Mouse (Mus musculus) large intestine, adult 2 months (tissue): ENCODE results near the gene Gm44502. TPM values are rescaled to one million over a fixed set of nuclear protein-coding genes. Genes with fewer than 3 reads are reported as not detected.

Source experiments
- DNase-seq: peaks from one replicate; pipeline ENCODE4 v3.0.0-alpha.2; 2012; ENCODE audit warnings: low read depth, low spot score
- WGBS: fragments of 180-500 bp; shearing (Covaris S2); methylation state at CpG from one replicate; pipeline ENCODE4 v1.1.7; 2018; 5-methylcytosine and 5-hydroxymethylcytosine counted together
- polyA plus RNA-seq: library from polyadenylated mRNA; depleted of rRNA; stranded (reverse); fragments of >200 nt; gene quantifications from 2 replicates; pipeline ENCODE4 v1.2.3, GENCODE M21; 2012; rRNA removed

Gm44502 gene
- polyA plus RNA-seq = 0.68 and 1.4 TPM in 2 replicates

GRCm38 (mm10) chr15:89429352-89430221 is at the start of gene Gm44502, which contains the start of the genes C730034F03Rik and Chkb:
Gene Gm44502 (minus strand): TSS chr15:89429696.
Gene C730034F03Rik (plus strand): TSS chr15:89429589.
Gene Chkb (minus strand): TSS chr15:89429908.
- peak; percentile 93 for DNase-seq
- under 1% methylated on average over 70 of the region's 70 CpGs for WGBS

- DNase-seq = no peak
- WGBS = 84% methylated on average over 3 of the region's 3 CpGs
These were observed 49.1 kb upstream of the Gm44502 start for GRCm38 (mm10) chr15:89478622-89479021.

- 79% methylated on average over 8 of the region's 8 CpGs for WGBS
- DNase-seq = no peak
These were observed 48.3 kb upstream of the Gm44502 start for GRCm38 (mm10) chr15:89477806-89478205.

- WGBS = 55% methylated on average over 9 of the region's 9 CpGs
- DNase-seq = no peak
These were observed 47.6 kb upstream of the Gm44502 start, which contains the start of gene Arsa for GRCm38 (mm10) chr15:89477091-89477491. Gene Arsa (minus strand): TSS chr15:89477425.

GRCm38 (mm10) chr15:89476475-89476815 is 46.9 kb upstream of the Gm44502 start:
- WGBS = 9% methylated on average over 5 of the region's 5 CpGs
- no peak for DNase-seq

- DNase-seq = peak; percentile 84
- 10% methylated on average over 44 of the region's 44 CpGs for WGBS
These were observed 46.3 kb upstream of the Gm44502 start for GRCm38 (mm10) chr15:89475611-89476474.

- DNase-seq = no peak
- 90% methylated on average over 7 of the region's 7 CpGs for WGBS
These were observed 45.8 kb upstream of the Gm44502 start for GRCm38 (mm10) chr15:89475293-89475600.

GRCm38 (mm10) chr15:89474596-89475292 is 45.2 kb upstream of the Gm44502 start:
- 95% methylated on average over 19 of the region's 19 CpGs for WGBS
- no peak for DNase-seq

- DNase-seq = no peak
- WGBS = 97% methylated on average over 8 of the region's 8 CpGs
These were observed 44.4 kb upstream of the Gm44502 start for GRCm38 (mm10) chr15:89473921-89474320.

- DNase-seq = no peak
- WGBS = 90% methylated on average over 9 of the region's 9 CpGs
These were observed 43.9 kb upstream of the Gm44502 start for GRCm38 (mm10) chr15:89473370-89473769.

GRCm38 (mm10) chr15:89471476-89471875 is 42.0 kb upstream of the Gm44502 start:
- WGBS = 82% methylated on average over 4 of the region's 4 CpGs
- DNase-seq = no peak

GRCm38 (mm10) chr15:89468577-89468976 is 39.1 kb upstream of the Gm44502 start:
- DNase-seq = no peak
- WGBS = 25% methylated on average over 2 of the region's 2 CpGs

GRCm38 (mm10) chr15:89465052-89465451 is 35.6 kb upstream of the Gm44502 start:
- WGBS = 9% methylated on average over 1 of the region's 1 CpGs
- no peak for DNase-seq

- DNase-seq = no peak
- 45% methylated on average over 5 of the region's 5 CpGs for WGBS
These were observed 34.1 kb upstream of the Gm44502 start for GRCm38 (mm10) chr15:89463334-89464235.

- 46% methylated on average over 7 of the region's 7 CpGs for WGBS
These were observed 32.7 kb upstream of the Gm44502 start for GRCm38 (mm10) chr15:89462176-89462575.

GRCm38 (mm10) chr15:89461321-89461720 is 31.8 kb upstream of the Gm44502 start:
- 71% methylated on average over 15 of the region's 15 CpGs for WGBS
- DNase-seq = no peak

More at GRCm38 (mm10) chr15:89462176-89462575, 32.7 kb upstream of the Gm44502 start:
- DNase-seq = no peak

- DNase-seq = no peak
- 54% methylated on average over 10 of the region's 10 CpGs for WGBS
These were observed 30.8 kb upstream of the Gm44502 start for GRCm38 (mm10) chr15:89460298-89460697.

GRCm38 (mm10) chr15:89459821-89460220 is 30.3 kb upstream of the Gm44502 start:
- 66% methylated on average over 7 of the region's 7 CpGs for WGBS
- no peak for DNase-seq

GRCm38 (mm10) chr15:89458942-89459341 is 29.4 kb upstream of the Gm44502 start:
- DNase-seq = no peak
- 86% methylated on average over 15 of the region's 15 CpGs for WGBS
